Mouse (Mus musculus) stomach, embryonic 14.5 days (tissue): Measurements from ENCODE around the gene Phf11b. TPM values are rescaled to one million over a fixed set of nuclear protein-coding genes. Genes with fewer than 3 reads are reported as not detected.
A peak's percentile ranks its signal among the peaks of the same experiment; 100 is the strongest.
"Not testable (repeated sequence)": the region's sequence is repeated elsewhere in the genome, so short reads cannot be mapped to it uniquely, and the experiment has no call there.

ENCODE experiments used
- ATAC-seq: fragments of 200-750 bp; cut with Nextera tagmentation; 2 replicates; pipeline ENCODE4 v1.8.0; 2017; ENCODE audit warnings: low read depth, moderate TSS enrichment; ENCODE audit not compliant: insufficient number of reproducible peaks, insufficient read depth, low FRiP score
- H3K27ac ChIP-seq: fragments of 300-500 bp; sonication (generic); 2 replicates; pipeline ENCODE4 v1.5.1; 2014; ENCODE audit warnings: mild to moderate bottlenecking, low read length, moderate library complexity, mixed read lengths
- H3K27me3 ChIP-seq: fragments of 300-500 bp; sonication (generic); 2 replicates; pipeline ENCODE4 v1.6.1; 2014; ENCODE audit warnings: low read length, control low read depth, mixed read lengths; ENCODE audit not compliant: control insufficient read depth, insufficient read depth
- H3K36me3 ChIP-seq: fragments of 300-500 bp; sonication (generic); 2 replicates; pipeline ENCODE4 v1.6.1; 2014; ENCODE audit warnings: mild to moderate bottlenecking, control low read depth, low read length, moderate library complexity, mixed read lengths; ENCODE audit not compliant: control insufficient read depth, insufficient read depth
- H3K4me1 ChIP-seq: fragments of 300-500 bp; sonication (generic); 2 replicates; pipeline ENCODE4 v1.6.1; 2014; ENCODE audit warnings: low read length, control low read depth, mixed read lengths; ENCODE audit not compliant: control insufficient read depth, insufficient read depth
- H3K4me2 ChIP-seq: fragments of 300-500 bp; sonication (generic); replicated peaks from 2 replicates; pipeline ENCODE4 v1.6.1; 2014; ENCODE audit warnings: low read depth, low read length, control low read depth
- H3K4me3 ChIP-seq: fragments of 300-500 bp; sonication (generic); 2 replicates; pipeline ENCODE4 v1.5.1; 2014; ENCODE audit warnings: low read depth, low read length, control low read depth
- H3K9ac ChIP-seq: fragments of 300-500 bp; sonication (generic); replicated peaks from 2 replicates; pipeline ENCODE4 v1.6.1; 2014; ENCODE audit warnings: low read depth, mild to moderate bottlenecking, control low read depth, low read length, moderate library complexity, mixed read lengths
- H3K9me3 ChIP-seq: fragments of 300-500 bp; sonication (generic); 2 replicates; pipeline ENCODE4 v1.6.1; 2016; ENCODE audit warnings: low read depth, low read length, control low read depth; ENCODE audit not compliant: control insufficient read depth
- WGBS: fragments of 180-500 bp; shearing (Covaris S2); extraction: QIAGEN DNeasy Blood & Tissue Kit; methylation state at CpG from one replicate; pipeline ENCODE4 v1.1.7; 2014; 5-methylcytosine and 5-hydroxymethylcytosine counted together
- polyA plus RNA-seq: library from polyadenylated mRNA; unstranded; fragments of >200 nt; fragmentation: Nextera tagmentation; extraction: Ambion mirVana; gene quantifications from 2 replicates; pipeline ENCODE4 v1.2.1, GENCODE M21; 2014

Gene Phf11b
- polyA plus RNA-seq = 0.53 and 1.6 TPM in 2 replicates

DNA sequence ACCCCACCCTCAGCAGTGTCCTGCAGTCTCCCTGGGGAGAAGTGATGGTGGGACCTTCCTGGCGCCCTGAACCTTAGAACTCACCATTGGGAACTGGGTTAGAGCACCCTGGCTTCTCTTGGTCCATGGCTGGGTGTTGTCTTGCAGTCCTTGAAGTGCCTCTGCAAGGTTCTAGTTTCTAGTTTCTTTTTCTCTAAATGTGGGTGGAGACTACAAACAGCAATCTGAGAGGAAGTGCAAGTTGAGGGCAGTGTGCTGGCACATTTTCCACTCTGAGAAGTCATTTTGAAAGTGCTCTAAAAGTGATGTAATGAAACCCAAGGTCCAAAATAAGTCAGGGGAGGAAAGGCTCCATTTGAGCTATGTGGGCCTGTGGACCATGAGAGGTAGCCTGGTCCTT, at the start of gene Phf11b:
TSS of gene Phf11b (minus strand) at position 163 of the 400 bp plus-strand sequence.
- H3K9ac ChIP-seq, H3K9me3 ChIP-seq: not testable (repeated sequence)

DNA sequence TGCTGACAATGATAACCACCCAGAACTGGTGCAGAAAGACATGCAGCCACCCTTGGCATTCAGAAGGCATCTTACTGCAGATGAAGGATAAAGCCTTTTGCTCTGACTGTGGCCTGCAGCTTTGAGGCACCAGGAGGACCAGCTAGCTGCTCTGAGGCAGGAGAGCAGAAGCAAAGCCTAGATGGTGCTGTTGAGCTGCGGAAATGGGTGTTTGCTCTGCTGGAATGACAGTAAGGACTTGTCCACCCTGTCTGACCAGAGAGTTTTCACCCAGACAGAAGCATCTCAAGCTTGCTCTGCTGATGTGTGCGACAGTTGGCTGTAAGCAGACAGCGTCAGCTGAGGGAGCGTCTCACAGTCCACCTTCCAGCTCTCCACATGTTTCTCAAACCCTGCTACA, 49.0 kb upstream of the Phf11b start:
- ATAC-seq, H3K27me3 ChIP-seq: not testable (repeated sequence)
- 53% methylated on average over 4 of the region's 4 CpGs for WGBS

More for the DNA sequence above, at the start of gene Phf11b:
- not testable (repeated sequence) for ATAC-seq, H3K36me3 ChIP-seq, H3K27me3 ChIP-seq, H3K27ac ChIP-seq, H3K4me3 ChIP-seq, H3K4me2 ChIP-seq, H3K4me1 ChIP-seq
- 65% methylated on average over 1 of the region's 1 CpGs for WGBS

DNA sequence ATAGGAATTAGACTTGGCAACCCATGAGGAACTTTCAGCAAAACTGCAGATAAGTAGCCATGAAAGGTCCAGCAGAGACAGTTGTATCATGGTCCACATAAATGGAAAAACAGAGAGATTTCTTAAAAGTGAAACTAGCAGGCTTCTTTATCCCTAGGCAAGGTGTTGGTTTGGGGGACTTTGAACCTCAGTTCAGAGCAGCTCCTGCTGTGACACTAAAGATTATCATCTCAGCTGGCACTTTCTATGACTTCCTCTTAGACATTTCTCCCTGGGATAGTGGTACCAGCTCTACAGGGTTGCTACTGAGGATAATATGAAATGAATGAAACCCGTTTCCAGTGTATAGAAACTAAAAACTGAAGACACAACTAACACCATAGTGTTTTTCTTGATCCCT, 48.4 kb upstream of the Phf11b start:
- 88% methylated on average over 1 of the region's 1 CpGs for WGBS
- Histone ChIP-seq H3K9me3 (no peaks in the 10 kb centered on the region), H3K4me1 (no peaks in the 10 kb centered on the region), H3K36me3 (no peaks in the 10 kb centered on the region), H3K27me3 (no peaks in the 10 kb centered on the region), H3K4me3 (no peak overlapping the region), H3K4me2 (no peak overlapping the region), H3K27ac (no peak overlapping the region), H3K9ac (no peak overlapping the region)
- ATAC-seq = no peak

More for the DNA sequence above, 49.0 kb upstream of the Phf11b start:
- H3K4me2 ChIP-seq, H3K36me3 ChIP-seq, H3K4me1 ChIP-seq, H3K9me3 ChIP-seq, H3K27ac ChIP-seq, H3K4me3 ChIP-seq, H3K9ac ChIP-seq: not testable (repeated sequence)

DNA sequence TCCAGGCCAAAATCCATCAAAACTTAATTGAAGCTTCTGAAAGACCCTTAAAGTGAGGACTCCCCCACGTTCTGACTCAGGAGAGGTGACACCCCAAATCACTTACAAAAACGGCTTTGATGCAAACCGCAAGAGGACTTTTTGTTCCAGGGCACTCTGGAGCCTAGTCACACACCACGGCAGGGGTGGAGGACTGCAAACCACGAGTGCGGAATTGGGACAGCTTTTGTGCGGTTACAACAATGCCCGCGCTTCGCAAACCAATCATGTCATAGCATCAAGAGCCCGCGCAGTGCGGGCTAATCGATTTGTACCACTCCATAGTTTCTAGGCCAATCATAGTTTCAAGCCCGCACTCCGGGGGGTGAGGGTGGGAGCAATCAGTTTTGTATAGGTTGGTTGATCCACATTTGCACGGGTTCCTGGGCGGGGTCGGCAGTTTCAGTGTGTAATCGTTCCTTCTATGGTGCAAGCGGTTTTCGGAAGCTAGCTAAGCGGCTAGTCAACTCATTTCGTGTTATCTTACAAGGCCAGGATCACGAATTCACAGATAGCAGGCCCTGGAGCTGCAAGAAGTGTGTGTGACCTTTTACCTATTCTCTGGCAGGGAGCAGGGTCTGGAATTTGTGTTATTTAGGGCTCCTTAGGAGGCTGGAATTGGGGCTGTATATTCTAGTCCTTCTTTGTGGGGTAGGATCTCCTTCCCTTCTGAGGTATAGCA, 29.4 kb upstream of the Phf11b start:
- no peak overlapping the region for H3K4me2 ChIP-seq
- H3K9me3 ChIP-seq = peaks cover 3% of the 10 kb centered on the region; the same call in 1 of the 2 replicates
- no peaks in the 10 kb centered on the region for H3K27me3 ChIP-seq
- no peaks in the 10 kb centered on the region for H3K36me3 ChIP-seq
- H3K27ac ChIP-seq = no peak overlapping the region
- no peaks in the 10 kb centered on the region for H3K4me1 ChIP-seq
- 91% methylated on average over 25 of the region's 25 CpGs for WGBS
- H3K9ac ChIP-seq = no peak overlapping the region
- ATAC-seq = no peak
- no peak overlapping the region for H3K4me3 ChIP-seq

DNA sequence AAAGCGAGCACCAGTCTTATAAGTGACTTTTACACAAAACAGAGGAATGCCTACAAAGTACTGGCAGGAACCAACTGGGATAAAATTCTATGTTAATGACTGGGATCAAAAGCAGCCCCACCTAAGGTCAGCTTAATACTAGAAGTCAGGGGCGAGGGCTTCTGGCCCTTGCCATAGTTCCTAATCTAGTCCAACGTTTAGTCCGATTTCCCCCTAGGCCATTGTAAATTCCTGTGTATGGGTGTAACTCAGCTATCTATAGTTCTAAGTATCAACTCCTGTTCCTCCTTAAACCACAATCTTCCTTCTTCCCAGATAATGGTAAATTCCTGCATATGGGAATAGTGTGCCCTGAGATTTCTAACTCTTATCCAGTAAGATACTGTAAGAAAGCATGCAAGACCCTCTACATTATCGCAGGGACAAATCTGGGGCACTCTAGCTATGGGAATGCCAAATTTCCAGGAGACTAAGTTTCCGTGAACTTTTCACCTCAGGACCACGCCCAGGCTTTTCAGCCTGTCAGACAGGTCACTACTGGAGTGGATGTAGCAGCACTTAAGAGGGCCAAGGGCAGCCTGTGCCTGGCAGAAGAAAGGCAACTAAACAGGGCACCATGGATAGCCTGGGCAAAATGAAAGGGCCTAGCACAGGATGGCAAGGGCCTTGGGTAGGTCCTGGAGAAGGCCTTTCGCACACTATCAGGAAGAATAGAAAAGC, 25.4 kb upstream of the Phf11b start:
- Histone ChIP-seq H3K27me3 (no peaks in the 10 kb centered on the region), H3K9me3 (peaks cover 3% of the 10 kb centered on the region; the same call in 1 of the 2 replicates), H3K9ac (no peak overlapping the region), H3K4me1 (no peaks in the 10 kb centered on the region), H3K27ac (no peak overlapping the region), H3K4me2 (no peak overlapping the region), H3K4me3 (no peak overlapping the region), H3K36me3 (no peaks in the 10 kb centered on the region)
- 70% methylated on average over 8 of the region's 8 CpGs for WGBS
- no peak for ATAC-seq

DNA sequence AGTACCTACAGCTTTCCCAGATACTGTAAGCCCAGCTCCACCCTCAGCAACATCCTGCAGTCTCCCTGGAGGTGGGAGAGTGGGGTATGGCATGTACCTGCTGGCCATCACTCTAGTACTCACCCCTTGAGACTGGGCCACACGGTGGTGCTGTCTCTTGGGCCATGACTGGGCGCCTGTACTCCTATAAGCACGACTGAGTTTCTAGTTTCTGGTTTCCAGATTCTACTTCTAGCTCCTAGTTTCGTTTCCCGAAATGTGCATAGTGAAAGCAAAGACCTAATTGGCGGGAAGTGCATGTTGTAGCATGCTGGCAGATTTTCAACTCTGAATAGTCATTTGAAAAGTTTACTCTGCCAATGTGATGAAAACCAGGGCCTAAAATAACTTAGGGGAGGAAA, 24.1 kb upstream of the Phf11b start, which contains the start of gene Phf11d:
TSS of gene Phf11d (minus strand) at position 227 of the 401 bp plus-strand sequence.
- 0 out of 2 replicates have a peak within 1 kb of the TSS, but pooled peaks have one; percentile 16 for H3K4me2 ChIP-seq

DNA sequence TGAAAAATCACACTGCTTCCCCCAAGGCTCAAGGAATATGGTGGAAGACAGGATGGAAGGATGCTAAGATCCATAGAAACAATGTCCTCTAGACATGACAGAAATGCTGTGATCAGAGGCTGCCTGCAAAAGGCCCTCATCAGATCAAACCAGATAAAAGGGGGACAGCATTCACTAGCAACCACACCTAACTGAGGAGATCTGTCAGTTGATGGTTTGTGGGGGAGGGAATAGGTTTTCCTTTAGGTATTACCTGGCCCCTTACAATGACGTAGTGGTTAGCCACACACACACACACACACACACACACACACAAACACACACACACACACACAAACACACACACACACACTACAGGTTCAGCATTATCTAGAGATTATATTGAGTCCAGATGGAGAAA, 1.6 kb downstream of the Phf11b start:
- no peaks in the 10 kb centered on the region for H3K9me3 ChIP-seq
- no peak overlapping the region for H3K4me3 ChIP-seq
- H3K4me2 ChIP-seq = no peak overlapping the region
- no peak overlapping the region for H3K9ac ChIP-seq
- H3K36me3 ChIP-seq = no peaks in the 10 kb centered on the region
- no peaks in the 10 kb centered on the region for H3K4me1 ChIP-seq
- H3K27me3 ChIP-seq = no peaks in the 10 kb centered on the region
- WGBS = 88% methylated on average over 1 of the region's 1 CpGs
- no peak for ATAC-seq
- no peak overlapping the region for H3K27ac ChIP-seq

More for the DNA sequence above, 24.1 kb upstream of the Phf11b start, which contains the start of gene Phf11d:
- no peaks in the 10 kb centered on the region for H3K9me3 ChIP-seq
- ATAC-seq = peak; percentile 46; the same call in 1 of the 2 replicates
- H3K9ac ChIP-seq = no peak within 1 kb of the TSS
- H3K36me3 ChIP-seq = no peaks in the 10 kb centered on the region
- no peaks in the 10 kb centered on the region for H3K4me1 ChIP-seq
- H3K4me3 ChIP-seq = no peak within 1 kb of the TSS
- no peaks in the 10 kb centered on the region for H3K27me3 ChIP-seq
- WGBS = 50% methylated on average over 6 of the region's 6 CpGs
- peak within 1 kb of the TSS; percentile 52; the same call in 1 of the 2 replicates for H3K27ac ChIP-seq

DNA sequence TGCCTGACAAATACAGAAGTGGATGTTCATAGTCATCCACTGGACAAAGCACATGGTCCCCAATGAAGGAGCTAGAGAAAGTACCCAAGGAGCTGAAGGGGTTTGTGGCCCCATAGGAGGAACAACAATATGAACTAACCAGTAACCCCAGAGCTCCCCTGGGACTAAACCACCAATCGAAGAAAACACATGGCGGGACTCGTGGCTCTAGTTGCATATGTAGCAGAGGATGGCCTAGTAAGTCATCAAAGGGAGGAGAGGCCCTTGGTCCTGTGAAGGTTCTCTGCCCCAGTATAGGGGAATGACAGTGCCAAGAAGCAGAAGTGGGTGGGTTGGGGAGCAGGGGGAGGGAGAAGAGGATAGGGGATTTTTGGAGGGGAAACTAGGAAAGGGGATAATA, 5.1 kb downstream of the Phf11b start:
- not testable (repeated sequence) for H3K9me3 ChIP-seq, ATAC-seq, H3K9ac ChIP-seq, H3K4me3 ChIP-seq, H3K4me1 ChIP-seq, H3K27ac ChIP-seq, H3K27me3 ChIP-seq, H3K4me2 ChIP-seq, H3K36me3 ChIP-seq
- WGBS = 88% methylated on average over 3 of the region's 3 CpGs
